Mouse (Mus musculus) ES-E14 (cell line): ENCODE measurements around the gene Mfap2. TPM values are rescaled to one million over a fixed set of nuclear protein-coding genes. Genes with fewer than 3 reads are reported as not detected.

Source experiments
- DNase-seq: peaks from one replicate; pipeline ENCODE4 v3.0.0-alpha.2; 2013; ENCODE audit warnings: low read depth, low spot score
- H3K27ac ChIP-seq: 2 replicates; pipeline ENCODE4 v1.5.1; 2012; ENCODE audit warnings: low read depth, mild to moderate bottlenecking, low read length, moderate library complexity, mixed read lengths; ENCODE audit not compliant: poor library complexity, insufficient read depth, severe bottlenecking
- H3K36me3 ChIP-seq: 2 replicates; pipeline ENCODE4 v1.6.1; 2012; ENCODE audit warnings: mild to moderate bottlenecking, low read length, moderate library complexity, mixed read lengths; ENCODE audit not compliant: control insufficient read depth, poor library complexity, insufficient read depth, severe bottlenecking
- H3K4me1 ChIP-seq, 2 experiments: fragments of 150-350 bp in 1 of 2; sonication (generic) in 1 of 2; 2 replicates each; pipeline ENCODE4 v1.6.1; 2012; ENCODE audit warnings: low read length in 2 of 2, mild to moderate bottlenecking in 1 of 2, mixed read lengths in 1 of 2; ENCODE audit not compliant: control insufficient read depth in 2 of 2, insufficient read depth in 2 of 2, poor library complexity in 1 of 2
- H3K4me3 ChIP-seq, 2 experiments: fragments of 150-350 bp in 1 of 2; sonication (generic) in 1 of 2; 2 replicates each; pipeline ENCODE4 v1.5.1; 2012; ENCODE audit warnings: low read length in 2 of 2, low read depth in 1 of 2, mild to moderate bottlenecking in 1 of 2, mixed read lengths in 1 of 2; ENCODE audit not compliant: insufficient read depth in 1 of 2, poor library complexity in 1 of 2, severe bottlenecking in 1 of 2
- H3K9ac ChIP-seq: 2 replicates; pipeline ENCODE4 v1.6.1; 2012; ENCODE audit warnings: low read depth, mild to moderate bottlenecking, low read length, mixed read lengths; ENCODE audit not compliant: poor library complexity, insufficient read depth, severe bottlenecking
- H3K9me3 ChIP-seq: fragments of 150-350 bp; sonication (generic); 2 replicates; pipeline ENCODE4 v1.6.1; 2012; ENCODE audit warnings: low read depth, mild to moderate bottlenecking, low read length; ENCODE audit not compliant: control insufficient read depth, insufficient read depth
- CHD2 ChIP-seq: IDR thresholded peaks from 2 replicates; pipeline ENCODE4 v1.6.1; 2014; ENCODE audit warnings: mild to moderate bottlenecking, low read depth, low read length, inconsistent platforms
- HCFC1 ChIP-seq: IDR thresholded peaks from 2 replicates; pipeline ENCODE4 v1.6.1; 2012; ENCODE audit warnings: low read length, inconsistent platforms, borderline replicate concordance; ENCODE audit not compliant: insufficient read depth
- MAFK ChIP-seq: IDR thresholded peaks from 2 replicates; pipeline ENCODE4 v1.6.1; 2014; ENCODE audit warnings: mild to moderate bottlenecking, low read depth, low read length, inconsistent platforms; ENCODE audit not compliant: insufficient read depth
- ZC3H11A ChIP-seq: IDR thresholded peaks from 2 replicates; pipeline ENCODE4 v1.6.1; 2012; ENCODE audit warnings: low read depth, mild to moderate bottlenecking, inconsistent platforms, low read length, borderline replicate concordance
- ZNF384 ChIP-seq: IDR thresholded peaks from 2 replicates; pipeline ENCODE4 v1.6.1; 2012; ENCODE audit warnings: low read depth, low read length, inconsistent platforms
- in situ Hi-C, 2 experiments: fragments of 600-800 bp; cut with MboI; formaldehyde crosslinking; loops; one replicate each; pipeline ENCODE4 v1.15.1; 2025; ENCODE audit warnings: low sequenced_read_pairs in 2 of 2, inconsistent platforms in 1 of 2; ENCODE audit not compliant: unreplicated experiment in 2 of 2
- total RNA-seq: library from RNA; depleted of rRNA; stranded (reverse); fragments of 300-350 nt; gene quantifications from 2 replicates; pipeline ENCODE4 v1.2.3, GENCODE M21; 2012

The Mfap2 gene
- total RNA-seq, 1 experiment = 1.4 TPM

- in situ Hi-C loops = no loop called here
- Histone ChIP-seq H3K4me3 (no peak overlapping the region), H3K36me3 (peaks cover 17% of the 10 kb centered on the region; the same call in 1 of the 2 replicates), H3K27ac (no peak overlapping the region), H3K4me1 (peaks cover 2 to 8% of the 10 kb centered on the region in 2 experiments; a peak in 2 of 4 replicates), H3K9me3 (no peaks in the 10 kb centered on the region), H3K9ac (no peak overlapping the region)
- DNase-seq = no peak
- no peak for TF ChIP-seq ZNF384
- TF ChIP-seq MAFK = no peak
- TF ChIP-seq ZC3H11A = no peak
- TF ChIP-seq CHD2 = no peak
- no peak for TF ChIP-seq HCFC1
These were observed 18.0 kb upstream of the Mfap2 start for GRCm38 (mm10) chr4:140992215-140992614.

- no peak for DNase-seq
- in situ Hi-C loops = no loop called here
- no peak overlapping the region for H3K9ac ChIP-seq
- peaks cover 0 to 4% of the 10 kb centered on the region in 2 experiments; a peak in 1 of 4 replicates for H3K4me1 ChIP-seq
- peaks cover 18% of the 10 kb centered on the region; the same call in 1 of the 2 replicates for H3K36me3 ChIP-seq
- H3K4me3 ChIP-seq = no peak overlapping the region
- H3K9me3 ChIP-seq = no peaks in the 10 kb centered on the region
- TF ChIP-seq MAFK = no peak
- TF ChIP-seq ZNF384 = no peak
- TF ChIP-seq HCFC1 = no peak
- no peak for TF ChIP-seq CHD2
- no peak for TF ChIP-seq ZC3H11A
- no peak overlapping the region for H3K27ac ChIP-seq
These were observed 16.4 kb upstream of the Mfap2 start for GRCm38 (mm10) chr4:140993846-140994245.

- in situ Hi-C loops = no loop called here
These were observed 14.4 kb upstream of the Mfap2 start for GRCm38 (mm10) chr4:140995811-140996210.

GRCm38 (mm10) chr4:140996812-140997211 lies 13.4 kb upstream of the Mfap2 start:
- no peaks in the 10 kb centered on the region for H3K4me1 ChIP-seq
- H3K4me3 ChIP-seq = no peak overlapping the region
- DNase-seq = no peak
- H3K9me3 ChIP-seq = no peaks in the 10 kb centered on the region
- no peak overlapping the region for H3K9ac ChIP-seq
- TF ChIP-seq ZNF384 = no peak
- TF ChIP-seq CHD2 = no peak
- TF ChIP-seq MAFK = no peak
- no peak overlapping the region for H3K27ac ChIP-seq
- H3K36me3 ChIP-seq = peaks cover 20% of the 10 kb centered on the region; the same call in 1 of the 2 replicates
- in situ Hi-C loops = no loop called here

More at GRCm38 (mm10) chr4:140995811-140996210, 14.4 kb upstream of the Mfap2 start:
- no peaks in the 10 kb centered on the region for H3K4me1 ChIP-seq
- H3K9ac ChIP-seq = no peak overlapping the region
- peaks cover 20% of the 10 kb centered on the region; the same call in 1 of the 2 replicates for H3K36me3 ChIP-seq
- no peak overlapping the region for H3K4me3 ChIP-seq
- TF ChIP-seq HCFC1 (no peak), CHD2 (no peak), ZC3H11A (no peak), ZNF384 (no peak), MAFK (no peak)
- H3K27ac ChIP-seq = no peak overlapping the region
- no peaks in the 10 kb centered on the region for H3K9me3 ChIP-seq
- DNase-seq = no peak

- Histone ChIP-seq H3K4me3 (no peak overlapping the region), H3K36me3 (peaks cover 38% of the 10 kb centered on the region), H3K9me3 (no peaks in the 10 kb centered on the region), H3K9ac (no peak overlapping the region), H3K27ac (no peak overlapping the region), H3K4me1 (no peaks in the 10 kb centered on the region)
- in situ Hi-C loops = no loop called here
- TF ChIP-seq CHD2 (no peak), ZNF384 (no peak), MAFK (no peak), HCFC1 (no peak), ZC3H11A (no peak)
- no peak for DNase-seq
These were observed 4.2 kb upstream of the Mfap2 start for GRCm38 (mm10) chr4:141005983-141006382.
